Mouse (Mus musculus) sigmoid colon, adult 10 weeks (tissue): ENCODE measurements around the gene Lrmp. TPM values are rescaled to one million over a fixed set of nuclear protein-coding genes. Genes with fewer than 3 reads are reported as not detected.

Source experiments
- polyA plus RNA-seq: library from polyadenylated mRNA; stranded (reverse); fragments of 350-450 nt; fragmentation: Illumina TruSeq; extraction: RNeasy Lipid Tissue Mini Kit (QIAGEN cat#74804); gene quantifications from one replicate; pipeline ENCODE4 v1.2.3, GENCODE M21; 2014; ENCODE audit warnings: low read depth, low replicate concordance

Lrmp gene
- 27.9 TPM for polyA plus RNA-seq

GRCm38 (mm10) chr6:145115476-145116097 lies at the start of gene Lrmp:
TSS of gene Lrmp (plus strand) at chr6:145115653.

GRCm38 (mm10) chr6:145075548-145076224 lies 39.8 kb upstream of the Lrmp start, which contains the start of gene Bcat1:
TSS of gene Bcat1 (minus strand) at chr6:145076184.

GRCm38 (mm10) chr6:145210816-145211338 lies 95.4 kb downstream of the Lrmp start, which contains the start of the genes Casc1 and Etfrf1:
TSS of gene Casc1 (minus strand) at chr6:145211005.
TSS of gene Etfrf1 (plus strand) at chr6:145211134.

Other genes starting within 250 kb of the Lrmp start
- 0.57 TPM for gene Bcat1, start 39.5 kb upstream of the Lrmp start, polyA plus RNA-seq
- gene Casc1, start 95.4 kb downstream of the Lrmp start, polyA plus RNA-seq, result 1.0 TPM
- gene Etfrf1, start 95.5 kb downstream of the Lrmp start, polyA plus RNA-seq, result 155 TPM
- 496 TPM for gene Kras, start 134.6 kb downstream of the Lrmp start, polyA plus RNA-seq